Mouse (Mus musculus) left cerebral cortex, postnatal 4 days (tissue): ENCODE results near the gene 4930426L09Rik. TPM values are rescaled to one million over a fixed set of nuclear protein-coding genes. Genes with fewer than 3 reads are reported as not detected.

Source experiments
- DNase-seq: peaks from one replicate; pipeline ENCODE4 v3.0.0-alpha.2; 2022
- intact Hi-C: fragments of 180-260 bp; cut with DNase I; formaldehyde crosslinking; loops from one replicate; pipeline ENCODE4 v1.15.1; 2025
- total RNA-seq, 2 experiments: library from RNA; stranded (reverse); gene quantifications; 2 replicates each; pipeline ENCODE4 v1.2.3; 2021

4930426L09Rik gene
- total RNA-seq, 2 experiments from 2014 or later, result 0.64 to 0.86 TPM

DNA sequence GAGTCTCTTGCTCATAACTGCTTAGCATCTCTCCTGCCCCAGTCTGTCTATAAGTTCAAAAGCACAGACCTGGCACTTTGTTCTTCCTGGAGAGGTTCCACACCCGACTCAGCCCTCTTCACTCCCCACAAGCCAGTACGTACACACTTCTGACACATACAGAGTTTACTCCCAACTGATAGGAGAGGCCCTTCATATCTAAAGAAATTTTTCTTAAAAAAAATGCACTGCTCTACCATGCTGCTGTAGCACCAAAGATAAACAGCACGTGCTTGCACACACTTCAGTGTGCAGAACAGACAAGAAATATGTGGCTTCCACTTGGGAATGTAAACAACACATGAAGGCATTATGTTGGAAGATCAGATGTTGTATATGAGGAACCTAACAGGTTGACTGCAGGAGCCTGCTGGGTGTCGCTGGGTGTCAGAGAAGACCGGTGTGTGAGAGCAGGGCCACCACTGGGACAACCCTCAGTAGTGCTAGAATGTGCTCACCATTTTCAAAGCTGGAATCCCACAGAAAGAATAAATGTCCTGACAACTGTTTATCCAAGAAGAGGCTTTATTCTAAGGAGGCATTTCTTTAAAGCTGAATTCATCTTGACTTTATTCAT lies 29.0 kb upstream of the 4930426L09Rik start:
- intact Hi-C loops, result no loop called here

DNA sequence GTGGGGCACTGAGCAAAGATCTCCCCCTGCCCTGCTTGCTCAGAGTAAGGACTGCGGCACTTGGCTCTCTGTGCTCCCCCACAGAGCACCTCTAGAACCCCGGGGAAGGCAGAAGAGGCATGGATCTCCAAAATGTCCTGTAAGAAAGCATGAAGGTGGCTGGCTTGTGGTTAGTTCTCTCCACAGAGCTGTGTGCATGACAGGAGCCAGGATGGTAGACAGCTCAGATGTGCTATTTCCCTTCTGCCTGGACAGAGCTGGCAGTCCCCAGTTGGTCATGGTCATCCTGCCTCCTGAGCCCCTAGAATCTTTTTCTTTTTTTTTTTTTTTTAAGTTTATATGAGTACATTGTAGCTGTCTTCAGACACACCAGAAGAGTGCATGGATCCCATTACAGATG lies 27.7 kb upstream of the 4930426L09Rik start:
- DNase-seq, result no peak
- intact Hi-C loops, result no loop called here

More for the DNA sequence above, 29.0 kb upstream of the 4930426L09Rik start:
- DNase-seq, result no peak

DNA sequence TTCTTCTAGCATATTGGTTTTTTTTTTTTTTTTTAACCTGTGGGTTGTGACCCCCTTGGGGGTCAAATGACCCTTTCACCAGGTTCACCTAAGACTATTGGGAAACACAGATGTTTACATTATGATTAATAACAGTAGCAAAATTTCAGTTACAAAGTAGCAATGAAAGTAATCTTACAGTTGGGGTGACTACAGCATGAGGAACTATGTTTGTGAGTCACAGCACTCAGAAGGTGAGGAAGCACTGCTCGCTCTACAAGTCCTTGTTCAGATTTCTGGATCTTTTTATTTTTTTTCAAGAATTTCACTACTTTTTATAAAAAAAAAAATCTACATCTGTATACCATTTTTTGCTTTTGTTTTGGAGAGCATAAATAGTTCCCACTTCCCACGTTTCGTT lies 26.6 kb upstream of the 4930426L09Rik start:
- no peak for DNase-seq
- intact Hi-C loops, result no loop called here

GRCm38 (mm10) chr2:18974882-18975645 lies 23.1 kb upstream of the 4930426L09Rik start:
- intact Hi-C loops, result no loop called here
- DNase-seq, result no peak

GRCm38 (mm10) chr2:18976175-18976574 lies 22.0 kb upstream of the 4930426L09Rik start:
- intact Hi-C loops, result no loop called here
- DNase-seq, result no peak

GRCm38 (mm10) chr2:18977201-18977805 lies 20.8 kb upstream of the 4930426L09Rik start:
- DNase-seq, result no peak
- intact Hi-C loops, result no loop called here

- intact Hi-C loops, result no loop called here
- DNase-seq, result no peak
Observed at GRCm38 (mm10) chr2:18979046-18979445, 19.1 kb upstream of the 4930426L09Rik start.

DNA sequence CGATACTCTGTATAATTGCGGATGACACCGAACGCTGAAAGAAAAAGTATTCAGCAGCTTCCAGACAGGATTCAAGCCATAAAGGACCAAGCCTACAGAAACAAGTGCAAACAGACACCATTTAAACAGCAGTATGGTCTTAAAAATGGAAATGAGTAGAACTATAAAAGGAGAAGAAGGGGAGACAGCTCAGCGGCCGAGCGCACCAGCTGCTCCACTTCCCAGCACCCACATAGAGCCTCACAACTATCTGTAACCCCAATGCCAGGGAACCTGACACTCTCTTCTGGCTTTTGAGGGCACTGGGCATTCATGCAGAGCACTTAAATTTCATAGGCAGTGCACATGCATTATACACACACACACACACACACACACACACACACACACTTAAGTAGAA lies 18.5 kb upstream of the 4930426L09Rik start:
- DNase-seq, result no peak
- intact Hi-C loops, result no loop called here

GRCm38 (mm10) chr2:18982581-18982980 lies 15.6 kb upstream of the 4930426L09Rik start:
- no peak for DNase-seq
- intact Hi-C loops, result no loop called here

DNA sequence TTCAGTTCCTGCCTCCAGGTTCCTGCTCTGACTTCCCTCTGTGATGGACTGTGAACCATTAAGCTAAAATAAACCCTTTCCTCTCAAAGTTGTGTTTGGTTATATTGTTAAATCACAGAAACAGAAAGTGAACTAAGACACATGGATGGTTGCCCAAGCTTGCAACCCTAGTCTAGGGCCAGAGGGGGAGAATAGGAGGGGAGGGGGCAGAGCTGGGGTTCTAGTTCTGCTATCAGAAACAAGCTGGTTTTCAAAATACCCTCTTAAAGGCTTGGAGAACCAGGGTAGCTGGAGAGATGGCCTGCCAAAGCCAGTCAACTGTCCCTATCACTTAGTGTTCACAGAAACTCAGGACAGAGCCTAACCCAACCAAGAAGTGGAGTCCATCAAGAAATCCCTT lies 14.6 kb upstream of the 4930426L09Rik start:
- no peak for DNase-seq
- intact Hi-C loops, result no loop called here

GRCm38 (mm10) chr2:18984095-18984847 lies 13.9 kb upstream of the 4930426L09Rik start:
- intact Hi-C loops, result no loop called here
- DNase-seq, result no peak

GRCm38 (mm10) chr2:18985506-18985905 lies 12.6 kb upstream of the 4930426L09Rik start:
- intact Hi-C loops, result no loop called here
- no peak for DNase-seq

DNA sequence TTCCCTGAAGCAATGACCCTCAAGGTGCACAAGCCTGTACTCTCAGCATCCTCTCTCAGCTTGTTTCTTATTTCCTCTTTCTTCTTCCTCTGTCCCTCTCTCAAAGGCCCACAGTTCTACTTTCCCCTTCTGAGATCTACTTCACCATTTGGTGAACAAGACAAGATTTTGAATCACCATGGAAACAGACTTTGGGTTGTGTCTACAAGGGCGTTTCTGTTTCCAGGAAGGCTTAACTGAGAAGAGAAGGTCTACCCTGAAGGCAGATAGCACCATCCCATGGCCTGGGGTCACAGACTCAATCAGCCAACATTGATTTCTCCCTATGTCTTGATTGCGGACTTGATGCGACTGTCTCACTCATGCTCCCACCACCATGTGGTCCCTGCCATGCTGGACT lies 9.3 kb upstream of the 4930426L09Rik start:
- intact Hi-C loops, result no loop called here
- no peak for DNase-seq

GRCm38 (mm10) chr2:18992512-18993510 lies 5.3 kb upstream of the 4930426L09Rik start:
- DNase-seq, result no peak
- intact Hi-C loops, result loop anchor here (10.0 kb wide), 1 partner anchor 318 kb away; the partner anchor contains the start of genes Bmi1 and Commd3

DNA sequence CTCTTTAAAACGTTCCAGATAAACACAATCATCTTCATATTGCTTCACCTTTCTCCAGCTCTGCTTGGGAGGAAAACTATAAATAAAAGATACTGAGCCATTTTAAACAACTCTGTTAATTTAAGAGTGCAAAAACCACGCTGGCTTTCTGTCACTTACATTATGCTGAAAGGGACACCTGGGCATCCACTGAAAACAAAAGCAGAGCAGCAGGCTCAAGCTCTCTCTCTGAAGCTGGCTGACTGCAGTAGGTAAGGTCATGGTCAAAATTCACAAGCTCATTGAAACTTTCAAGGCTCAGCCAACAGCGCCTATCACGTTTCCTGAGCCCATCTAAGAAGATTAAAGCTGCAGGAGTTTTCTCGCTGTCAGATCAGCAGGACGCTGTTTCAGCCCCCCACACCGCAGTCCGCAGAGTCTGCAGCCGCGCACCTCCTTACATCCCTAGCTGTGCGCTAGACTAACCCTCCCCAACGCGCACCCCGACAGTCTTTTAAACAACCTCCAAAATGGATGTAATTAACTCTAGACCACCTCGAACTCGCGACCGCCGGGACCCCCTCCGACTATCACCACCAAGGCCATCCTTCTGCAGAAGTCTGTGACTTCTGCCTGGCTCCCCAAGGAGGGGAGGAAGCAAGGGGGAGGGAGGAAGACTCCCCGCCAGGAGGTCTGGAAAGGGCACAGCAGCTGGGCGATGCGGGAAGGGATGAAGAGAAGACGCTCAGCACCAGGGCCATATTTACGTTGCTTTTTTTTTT lies 1.5 kb upstream of the 4930426L09Rik start:
- intact Hi-C loops, result loop anchor here (10.0 kb wide), 1 partner anchor 322 kb away; the partner anchor contains the start of genes Bmi1 and Commd3
- peak; percentile 27 for DNase-seq

DNA sequence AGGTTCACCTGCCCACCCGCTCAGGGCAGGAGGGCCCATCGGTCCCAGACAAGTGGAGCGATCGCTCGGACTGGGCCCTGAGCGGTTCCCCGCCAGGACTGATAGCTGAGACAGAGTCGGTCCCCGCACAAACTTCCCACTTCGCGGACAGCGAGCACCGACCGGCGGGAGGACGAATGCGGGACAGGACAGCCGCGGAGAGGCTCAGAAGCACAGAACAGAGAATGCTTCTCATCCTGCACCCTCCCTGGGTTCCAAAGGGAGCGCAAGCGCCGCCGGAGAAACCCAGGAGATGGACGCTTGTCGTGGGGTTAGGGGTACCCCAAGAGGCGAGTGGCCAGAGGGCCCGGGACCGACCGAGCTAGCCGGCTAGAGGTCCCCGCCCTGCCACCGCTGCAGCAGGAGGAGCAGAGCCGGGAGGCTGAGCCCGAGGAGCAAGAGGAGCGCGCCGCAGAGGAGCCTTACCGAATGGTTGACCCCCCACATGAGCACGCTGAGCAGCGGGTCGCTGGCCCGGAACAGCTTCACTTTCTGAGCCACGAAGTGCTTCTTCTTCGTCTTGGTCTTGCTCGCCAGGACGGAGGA lies 664 bp upstream of the 4930426L09Rik start:
- intact Hi-C loops, result loop anchor here (10.0 kb wide), 1 partner anchor 323 kb away; the partner anchor contains the start of genes Bmi1 and Commd3
- DNase-seq, result peak; percentile 53

DNA sequence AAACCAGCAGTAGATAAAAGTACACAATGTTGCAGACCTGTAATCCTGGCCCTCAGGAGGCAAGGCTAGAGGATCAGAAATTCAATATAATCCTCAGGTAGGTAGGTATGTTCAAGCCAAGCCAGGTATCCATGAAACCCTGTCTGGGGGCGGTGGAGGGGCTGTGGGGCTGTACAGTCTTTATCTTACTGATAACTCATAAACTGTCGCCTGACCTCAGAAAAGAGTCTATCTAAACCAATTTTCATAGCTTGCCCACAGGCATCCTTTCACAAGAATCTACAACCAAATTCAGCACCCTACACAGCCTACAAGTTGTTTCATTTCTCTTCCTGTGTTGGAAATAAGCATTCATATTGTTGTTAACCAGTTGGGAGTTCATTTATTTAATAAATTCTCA lies 1.3 kb downstream of the 4930426L09Rik start:
- no peak for DNase-seq
- intact Hi-C loops, result loop anchor here (10.0 kb wide), 1 partner anchor 325 kb away; the partner anchor contains the start of genes Bmi1 and Commd3

DNA sequence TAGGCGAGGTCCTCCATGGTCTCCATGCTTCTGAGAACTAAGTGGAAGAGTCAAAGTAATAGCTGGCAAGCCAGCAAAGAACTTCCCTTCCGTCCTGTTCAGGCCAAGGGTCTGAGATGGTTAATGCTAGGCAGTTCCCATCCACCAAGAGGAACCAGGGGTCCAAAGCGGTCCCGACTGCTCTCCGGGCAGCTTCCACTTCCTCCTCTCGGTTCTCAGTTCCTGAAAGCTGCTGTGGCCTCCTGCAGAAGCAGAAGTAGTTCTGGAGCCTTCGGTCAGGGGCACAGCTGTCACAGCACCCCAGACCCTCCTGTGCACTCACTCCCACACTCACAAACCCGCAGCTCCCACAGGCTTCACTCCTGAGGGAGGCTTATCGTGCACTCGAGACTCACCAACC lies 6.7 kb downstream of the 4930426L09Rik start:
- peak; percentile 2 for DNase-seq
- intact Hi-C loops, result loop anchor here (10.0 kb wide), 1 partner anchor 130 kb away; no protein-coding TSS in a partner anchor
